Mouse (Mus musculus): ENCODE measurements around the gene Gm47995.
"Not testable (repeated sequence)": the region's sequence is repeated elsewhere in the genome, so short reads cannot be mapped to it uniquely, and the experiment has no call there.

Gm47995 gene

DNA sequence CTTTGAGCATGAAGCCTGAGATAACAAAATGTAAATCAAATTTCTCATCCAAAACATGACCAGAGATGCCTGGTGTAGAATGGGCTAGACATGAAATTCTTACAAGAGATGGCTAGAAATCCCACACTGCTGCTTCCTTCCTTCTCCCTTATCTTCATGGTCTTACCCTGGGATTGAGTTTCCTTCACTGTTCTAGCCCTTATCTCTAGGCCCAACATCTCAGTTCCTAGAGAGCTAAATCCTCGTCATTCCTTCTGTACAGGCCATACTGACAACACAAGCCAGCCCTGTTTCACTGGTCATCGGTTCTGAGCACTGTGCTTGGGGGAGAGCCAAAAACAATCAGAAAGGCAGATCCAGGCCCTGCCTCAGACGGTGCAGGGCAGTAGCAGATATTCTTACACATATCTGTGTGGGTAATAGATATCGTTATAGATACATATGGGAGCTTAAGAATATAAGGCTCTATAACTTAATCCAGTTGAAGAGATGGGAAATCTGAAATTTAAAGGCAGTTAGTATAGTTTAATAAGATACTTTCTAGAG is 11.3 kb upstream of the Gm47995 start:
- not testable (repeated sequence) for DNase-seq

- no peak for DNase-seq
Observed at GRCm38 (mm10) chr1:151188469-151188868, 9.8 kb upstream of the Gm47995 start.

DNA sequence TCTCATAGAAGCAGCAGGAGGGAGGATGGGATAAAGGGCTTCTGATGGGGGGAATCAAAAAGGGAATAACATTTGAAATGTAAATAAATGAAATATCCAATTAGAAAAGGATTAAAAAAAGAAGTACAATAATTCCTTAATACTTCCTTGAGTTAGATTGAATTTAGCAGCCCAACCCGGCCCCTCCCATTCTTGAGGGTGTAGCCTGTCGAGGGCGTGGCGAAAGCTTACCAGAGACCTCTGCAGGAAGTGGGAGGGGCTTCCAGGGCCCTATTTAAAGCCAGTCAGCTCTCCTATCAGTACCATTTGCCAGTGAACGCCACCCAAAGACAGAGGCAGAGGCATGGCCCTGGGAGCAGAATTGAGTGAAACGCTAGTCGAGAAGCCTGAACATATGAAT is 6.2 kb upstream of the Gm47995 start, which contains the start of gene Gm8947:
Gm8947 (plus strand) TSS at position 302 of the 400 bp plus-strand sequence.
- not testable (repeated sequence) for DNase-seq

GRCm38 (mm10) chr1:151192739-151193138 is 5.5 kb upstream of the Gm47995 start:
- not testable (repeated sequence) for DNase-seq

DNA sequence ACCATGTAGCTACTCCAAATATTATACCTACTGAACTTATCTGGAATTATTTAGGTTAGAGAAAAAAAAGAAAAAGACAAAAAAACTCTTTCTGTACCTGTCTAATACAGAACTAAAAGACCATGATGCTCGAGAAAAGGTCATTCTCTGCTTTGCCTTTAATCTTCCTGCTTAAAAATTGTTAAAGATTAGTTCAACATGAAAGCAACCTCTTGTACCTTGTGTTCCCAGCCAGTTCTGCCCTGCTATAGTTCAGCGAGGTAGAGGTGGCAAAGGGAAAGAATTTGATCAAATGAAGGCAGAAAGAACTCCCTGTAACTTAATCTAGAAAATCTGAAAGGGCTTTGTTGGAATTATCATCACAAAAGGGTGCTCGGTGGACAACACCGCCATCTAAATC is 2.3 kb upstream of the Gm47995 start:
- DNase-seq, result not testable (repeated sequence)

DNA sequence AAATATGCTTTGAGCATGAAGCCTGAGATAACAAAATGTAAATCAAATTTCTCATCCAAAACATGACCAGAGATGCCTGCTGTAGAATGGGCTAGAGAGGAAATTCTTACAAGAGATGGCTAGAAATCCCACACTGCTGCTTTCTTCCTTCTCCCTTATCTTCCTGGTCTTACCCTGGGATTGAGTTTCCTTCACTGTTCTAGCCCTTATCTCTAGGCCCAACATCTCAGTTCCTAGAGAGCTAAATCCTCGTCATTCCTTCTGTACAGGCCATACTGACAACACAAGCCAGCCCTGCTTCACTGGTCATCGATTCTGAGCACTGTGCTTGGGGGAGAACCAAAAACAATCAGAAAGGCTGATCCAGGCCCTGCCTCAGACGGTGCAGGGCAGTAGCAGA is 1.6 kb upstream of the Gm47995 start:
- DNase-seq, result not testable (repeated sequence)

GRCm38 (mm10) chr1:151200620-151201019 is 2.4 kb downstream of the Gm47995 start:
- DNase-seq, result not testable (repeated sequence)

GRCm38 (mm10) chr1:151202771-151203170 is 4.5 kb downstream of the Gm47995 start:
- not testable (repeated sequence) for DNase-seq

- not testable (repeated sequence) for DNase-seq
Observed at GRCm38 (mm10) chr1:151203818-151204217, 5.6 kb downstream of the Gm47995 start, which contains the start of gene 3110040M04Rik. Gene 3110040M04Rik (plus strand): TSS chr1:151204121.

DNA sequence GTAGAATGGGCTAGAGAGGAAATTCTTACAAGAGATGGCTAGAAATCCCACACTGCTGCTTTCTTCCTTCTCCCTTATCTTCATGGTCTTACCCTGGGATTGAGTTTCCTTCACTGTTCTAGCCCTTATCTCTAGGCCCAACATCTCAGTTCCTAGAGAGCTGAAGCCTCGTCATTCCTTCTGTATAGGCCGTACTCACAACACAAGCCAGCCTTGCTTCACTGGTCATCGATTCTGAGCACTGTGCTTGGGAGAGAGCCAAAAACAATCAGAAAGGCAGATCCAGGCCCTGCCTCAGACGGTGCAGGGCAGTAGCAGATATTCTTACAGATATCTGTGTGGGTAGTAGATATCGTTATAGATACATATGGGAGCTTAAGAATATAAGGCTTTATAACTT is 10.2 kb downstream of the Gm47995 start:
- not testable (repeated sequence) for DNase-seq

DNA sequence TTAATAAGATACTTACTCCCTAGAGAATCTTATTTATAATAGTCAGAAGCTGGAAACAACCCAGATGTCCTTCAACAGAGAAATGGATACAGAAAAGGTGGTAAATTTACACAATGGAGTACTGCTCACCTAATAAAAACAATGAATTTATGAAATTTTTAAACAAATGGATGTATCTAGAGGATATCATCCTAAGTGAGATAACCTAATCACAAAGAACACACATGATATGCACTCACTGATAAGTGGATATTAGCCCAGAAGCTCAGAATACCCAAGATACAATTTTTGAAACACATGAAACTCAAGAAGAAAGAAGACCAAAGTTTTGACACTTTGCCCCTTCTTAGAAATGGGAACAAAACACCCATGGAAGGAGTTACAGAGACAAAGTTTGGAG is 10.7 kb downstream of the Gm47995 start:
- not testable (repeated sequence) for DNase-seq

- not testable (repeated sequence) for DNase-seq
Observed at GRCm38 (mm10) chr1:151209824-151210355, 11.6 kb downstream of the Gm47995 start, which contains the start of gene Gm47996. Gene Gm47996 (plus strand): TSS chr1:151210131.

- not testable (repeated sequence) for DNase-seq
Observed at GRCm38 (mm10) chr1:151211666-151212065, 13.4 kb downstream of the Gm47995 start.

DNA sequence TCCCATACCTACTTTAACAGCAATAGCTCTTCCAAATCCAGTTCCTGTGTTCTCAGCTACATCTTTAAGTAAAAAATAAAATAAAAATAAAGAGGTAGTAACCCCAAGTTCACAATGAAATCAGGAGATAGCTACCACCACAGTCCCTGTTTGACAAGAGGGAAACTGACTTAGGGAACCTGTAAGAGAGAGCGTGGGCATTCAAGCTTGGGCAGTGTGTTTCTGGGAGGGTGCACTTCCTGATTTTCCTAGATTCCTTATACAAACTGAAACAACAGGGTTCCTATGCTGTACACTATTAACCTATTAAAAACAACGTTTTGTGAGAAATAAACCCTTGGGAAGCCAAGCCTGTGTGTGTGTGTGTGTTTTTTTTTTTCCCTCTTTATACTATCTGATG is 16.6 kb downstream of the Gm47995 start:
- no peak for DNase-seq

DNA sequence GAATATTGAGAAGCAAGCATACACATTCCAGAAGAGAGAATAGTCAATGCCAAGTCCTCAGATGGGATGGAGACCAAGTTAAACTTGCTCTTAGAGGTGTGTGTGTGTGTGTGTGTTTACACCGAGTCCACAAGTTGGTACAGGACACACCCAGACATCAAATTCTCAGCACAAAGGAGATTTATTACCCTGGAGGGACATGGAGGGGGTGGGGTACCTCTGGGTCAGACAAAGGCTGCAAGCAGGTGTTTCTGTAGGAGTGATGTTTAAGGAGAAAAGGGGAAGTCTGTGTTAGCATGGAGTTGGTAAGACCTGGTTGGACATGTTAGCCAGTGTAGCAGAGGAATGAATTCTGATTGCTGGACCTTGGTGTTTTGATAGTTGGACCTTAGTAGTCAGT is 17.7 kb downstream of the Gm47995 start:
- no peak for DNase-seq

- no peak for DNase-seq
Observed at GRCm38 (mm10) chr1:151216417-151216816, 18.2 kb downstream of the Gm47995 start.

DNA sequence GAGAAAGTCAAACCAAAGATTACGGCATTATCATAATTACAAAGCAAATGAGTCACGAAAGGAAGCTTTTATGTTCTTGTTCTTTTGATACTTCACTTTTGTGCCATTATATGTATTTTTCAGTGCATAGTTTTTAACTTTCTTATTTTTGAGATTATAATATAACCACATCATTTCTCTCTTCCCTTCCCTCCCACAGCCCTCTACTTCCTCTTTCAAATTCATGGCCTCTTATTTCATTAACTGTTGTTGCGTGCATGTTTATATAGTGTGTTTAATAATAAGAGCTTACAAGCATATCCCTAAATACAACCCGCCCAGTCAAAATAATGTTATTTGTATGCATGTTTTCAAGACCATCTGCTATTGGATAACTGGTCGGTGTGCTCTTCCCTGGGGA is 20.8 kb downstream of the Gm47995 start:
- no peak for DNase-seq

DNA sequence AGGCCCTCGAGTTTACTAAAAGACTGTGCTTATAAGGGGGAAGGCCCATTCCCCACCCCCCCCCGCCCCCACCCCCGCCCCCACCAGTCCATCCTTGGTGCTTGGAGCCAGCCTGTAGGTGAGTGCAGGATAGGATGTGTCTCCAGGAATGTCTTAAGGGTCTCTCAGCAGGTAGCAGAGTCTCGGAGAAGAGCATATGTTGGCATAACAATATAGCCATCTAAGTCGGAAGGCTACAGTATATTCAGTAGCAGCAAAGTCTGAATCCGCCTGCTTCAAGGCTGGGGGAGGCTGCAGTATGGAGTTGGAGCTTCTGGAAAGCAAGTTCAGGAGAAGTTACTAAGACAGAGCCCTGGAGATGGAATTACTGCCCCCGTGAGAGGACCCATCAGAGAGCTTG is 21.9 kb downstream of the Gm47995 start:
- no peak for DNase-seq

DNA sequence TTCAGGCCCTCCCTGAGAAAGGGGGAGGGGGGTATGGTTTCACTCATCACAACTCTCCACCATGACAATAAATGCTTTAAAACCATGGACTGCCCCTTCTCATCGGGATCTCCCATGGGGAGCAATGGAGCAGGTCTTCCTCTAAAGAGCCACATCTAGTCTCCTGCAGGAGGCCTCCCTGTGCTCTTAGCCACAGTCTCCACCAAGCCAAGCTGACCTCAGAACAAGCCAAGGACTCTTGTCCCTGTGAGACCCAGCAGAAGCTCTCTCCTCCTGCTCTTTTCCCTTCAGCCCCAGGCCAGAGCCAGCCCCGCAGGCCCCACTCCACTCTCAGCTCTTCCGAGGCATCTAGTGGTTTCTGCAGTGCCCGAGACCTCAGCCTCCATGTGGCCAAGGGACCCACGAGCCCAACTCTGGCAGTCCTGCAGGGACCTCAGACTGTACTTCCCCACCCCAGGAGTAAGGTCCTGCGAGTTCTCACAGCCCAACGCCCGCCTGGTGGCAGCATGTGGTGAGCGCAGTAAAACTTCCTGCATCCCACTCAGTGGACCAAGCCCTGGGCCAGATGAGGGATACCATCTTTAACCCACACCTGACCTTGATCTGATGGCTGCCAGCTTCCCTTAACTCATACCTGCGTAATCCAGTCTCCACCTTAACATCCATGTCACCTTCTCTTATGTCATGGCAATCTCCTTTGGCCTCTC is 24.5 kb downstream of the Gm47995 start:
- no peak for DNase-seq

GRCm38 (mm10) chr1:151223377-151223776 is 25.1 kb downstream of the Gm47995 start:
- no peak for DNase-seq

DNA sequence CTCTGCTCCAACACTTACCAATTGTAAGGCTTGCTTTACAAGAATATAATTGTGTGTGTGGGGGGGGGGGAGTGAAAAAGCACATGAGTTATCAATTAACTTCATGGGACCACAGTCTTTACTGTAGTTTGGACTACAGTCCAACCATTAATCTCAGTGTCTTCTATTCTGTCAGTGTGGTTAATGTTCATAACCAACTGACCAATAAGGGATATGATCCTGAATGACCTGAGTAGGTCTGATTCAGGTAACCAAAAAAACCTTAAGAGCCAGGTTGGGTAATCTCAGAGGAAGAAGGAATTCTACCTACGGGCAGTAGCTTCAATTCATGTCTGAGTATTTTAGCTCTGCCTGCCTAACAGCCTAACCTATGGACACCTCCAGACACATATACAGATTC is 26.3 kb downstream of the Gm47995 start:
- no peak for DNase-seq

DNA sequence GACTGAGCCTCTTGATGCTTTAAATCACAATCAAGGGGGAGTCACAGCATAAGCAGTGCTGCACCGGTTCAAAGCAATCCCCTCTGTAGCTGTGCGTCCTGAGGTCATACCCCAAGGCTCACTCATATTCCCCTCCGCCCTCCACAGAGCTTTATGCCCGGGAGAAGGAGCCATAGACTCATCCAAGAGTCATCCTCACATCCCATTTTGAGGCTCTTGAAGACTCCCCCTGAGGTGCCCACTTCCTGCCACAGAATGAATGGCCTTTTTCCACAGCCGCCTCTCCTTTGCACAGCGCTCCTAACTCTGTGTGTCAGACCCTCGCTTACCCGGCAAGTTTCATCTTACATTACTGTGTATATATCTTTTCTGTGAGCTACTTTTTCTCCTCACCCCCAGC is 29.3 kb downstream of the Gm47995 start:
- DNase-seq, result no peak

- no peak for DNase-seq
Observed at GRCm38 (mm10) chr1:151228320-151228989, 30.2 kb downstream of the Gm47995 start.

- no peak for DNase-seq
Observed at GRCm38 (mm10) chr1:151232346-151232745, 34.1 kb downstream of the Gm47995 start.
